Mouse (Mus musculus) embryonic fibroblast, embryonic 13.5 days (primary cell): ENCODE results near the gene Myo1d.

Source experiments
- CTCF ChIP-seq: IDR thresholded peaks from 2 replicates; pipeline ENCODE4 v1.5.1; 2011; ENCODE audit warnings: mild to moderate bottlenecking, control low read depth, low read length, moderate library complexity, borderline replicate concordance; ENCODE audit not compliant: insufficient read depth
- POLR2A ChIP-seq: IDR thresholded peaks from 2 replicates; pipeline ENCODE4 v1.6.1; 2011; ENCODE audit warnings: low read depth, mild to moderate bottlenecking, control low read depth, low read length, moderate library complexity

DNA sequence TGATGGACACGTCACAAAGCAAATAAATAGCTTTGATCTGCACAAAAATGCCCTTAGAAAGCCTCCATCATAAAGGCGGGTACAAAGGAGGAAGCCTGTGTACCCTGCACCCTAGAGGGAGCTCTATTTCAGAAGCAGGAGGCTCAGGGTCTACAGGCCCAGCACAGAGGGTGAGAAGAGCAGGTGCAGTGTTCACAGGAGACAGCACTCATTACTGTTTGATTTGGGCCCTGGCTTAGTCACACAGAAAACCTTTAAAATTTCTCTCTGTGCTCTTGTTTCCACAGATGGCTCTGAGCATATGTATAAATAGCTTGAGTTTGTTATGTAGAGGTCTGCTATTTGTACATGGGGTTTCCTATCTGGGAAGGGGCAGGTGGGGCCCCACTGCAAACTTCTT lies 233.6 kb downstream of the Myo1d start:
- TF ChIP-seq CTCF (no peak), POLR2A (no peak)
